Mouse (Mus musculus) CD8-positive naive resting alpha-beta T cell, adult 2 months (primary cell): Measurements from ENCODE around the gene 9330182L06Rik.

Source experiments
- DNase-seq, 2 experiments: peaks; one replicate each; pipeline ENCODE4 v3.0.0; 2022; ENCODE audit warnings: low read depth in 2 of 2, low spot score in 2 of 2

The 9330182L06Rik gene

DNA sequence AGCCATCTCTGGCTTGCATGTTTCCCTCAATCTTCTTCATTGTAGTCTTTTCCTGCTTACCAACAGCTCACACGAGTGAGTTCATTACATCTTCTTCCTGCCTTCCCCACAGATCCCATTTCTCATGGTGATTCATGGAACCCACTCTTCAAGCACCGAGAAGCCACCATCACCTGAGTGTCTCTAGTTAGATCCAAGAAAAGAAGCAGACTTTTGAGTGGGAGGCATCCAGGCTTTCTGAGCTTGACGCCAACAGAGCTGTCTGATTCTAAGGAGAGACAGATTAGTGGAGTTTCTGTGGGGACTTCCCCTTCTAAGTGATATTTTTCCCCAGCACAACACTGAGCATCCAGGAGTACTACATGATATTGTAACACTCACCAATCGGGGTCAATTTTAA is 259.6 kb downstream of the 9330182L06Rik start:
- DNase-seq: no peak
